ENCODE assay signal across 21 mouse cellular contexts in genomic region chr12:80612113-80612791, GRCm38 (mm10). TPM values are rescaled to one million over a fixed set of nuclear protein-coding genes. Genes with fewer than 3 reads are reported as not detected.
DNase-seq lines count a peak whose midpoint lies in the region; ATAC-seq and TF ChIP-seq lines count a peak whose summit lies in the region.
"Had no signal": no experiment of that assay in that cellular context is flagged by ENCODE, and none has a peak within 500 bp of the region (broad histone marks: within the 10 kb centered on the region; RNA-seq: fewer than 3 reads in every experiment).

No protein-coding gene starts in this region.

- no peaks in the 10 kb centered on the region for H3K27me3 ChIP-seq in hindbrain, embryonic 13.5 days
- H3K27me3 ChIP-seq in hindbrain, embryonic 10.5 days (ENCODE audit: insufficient read depth, poor library complexity, severe bottlenecking), result no peaks in the 10 kb centered on the region
- H3K27me3 ChIP-seq in lung, embryonic 14.5 days (ENCODE audit: insufficient read depth, low read length), result no peaks in the 10 kb centered on the region
- H3K27me3 ChIP-seq in midbrain, embryonic 16.5 days (ENCODE audit: control insufficient read depth, insufficient read depth, low read depth, low read length), result no peaks in the 10 kb centered on the region
- H3K27me3 ChIP-seq: embryonic facial prominence, embryonic 12.5 days; forebrain, embryonic 15.5 days had no signal

- TF ChIP-seq CTCF in lung, embryonic 14.5 days (IDR thresholded peaks at IDR 0.05; ENCODE audit: low read depth), result no peak
- TF ChIP-seq CTCF in brain, embryonic 14.5 days (IDR thresholded peaks at IDR 0.05; ENCODE audit: borderline replicate concordance, extremely low read depth, insufficient read depth, insufficient read length), result no peak

- no peak overlapping the region for H3K9ac ChIP-seq in hindbrain, embryonic 13.5 days
- H3K9ac ChIP-seq in lung, embryonic 14.5 days, result no peak overlapping the region
- no peak overlapping the region for H3K9ac ChIP-seq in midbrain, embryonic 16.5 days (ENCODE audit: low read depth, low read length)
- H3K9ac ChIP-seq: embryonic facial prominence, embryonic 12.5 days; forebrain, embryonic 15.5 days had no signal

- H3K4me1 ChIP-seq in hindbrain, embryonic 13.5 days (replicated peaks), result no peaks in the 10 kb centered on the region
- H3K4me1 ChIP-seq in hindbrain, embryonic 10.5 days (replicated peaks), result peaks cover 10% of the 10 kb centered on the region
- no peaks in the 10 kb centered on the region for H3K4me1 ChIP-seq in lung, embryonic 14.5 days (ENCODE audit: insufficient read depth)
- no peaks in the 10 kb centered on the region for H3K4me1 ChIP-seq in midbrain, embryonic 16.5 days (ENCODE audit: control insufficient read depth, insufficient read depth, low read length)
- H3K4me1 ChIP-seq: embryonic facial prominence, embryonic 12.5 days; forebrain, embryonic 15.5 days had no signal

- H3K27ac ChIP-seq in hindbrain, embryonic 13.5 days, result peak overlapping the region; percentile 19
- no peak overlapping the region for H3K27ac ChIP-seq in hindbrain, embryonic 10.5 days
- peak overlapping the region; percentile 38; the same call in 1 of the 2 replicates for H3K27ac ChIP-seq in lung, embryonic 14.5 days (ENCODE audit: low read depth)
- H3K27ac ChIP-seq in midbrain, embryonic 16.5 days (ENCODE audit: low read length), result 0 out of 2 replicates have a peak overlapping the region, but pooled peaks have one; percentile 12
- H3K27ac ChIP-seq: embryonic facial prominence, embryonic 12.5 days; forebrain, embryonic 15.5 days; heart, adult 2 months had no signal

- TF ChIP-seq POLR2A in brain, embryonic 14.5 days (IDR thresholded peaks at IDR 0.05; ENCODE audit: borderline replicate concordance, extremely low read depth, insufficient read depth, insufficient read length, poor library complexity, severe bottlenecking), result no peak

- no peak overlapping the region for H3K4me2 ChIP-seq in hindbrain, embryonic 13.5 days
- no peak overlapping the region for H3K4me2 ChIP-seq in lung, embryonic 14.5 days
- H3K4me2 ChIP-seq in midbrain, embryonic 16.5 days (ENCODE audit: low read length), result no peak overlapping the region
- H3K4me2 ChIP-seq: embryonic facial prominence, embryonic 12.5 days; forebrain, embryonic 15.5 days; heart, embryonic 11.5 days had no signal

- no peak for DNase-seq in hindbrain, embryonic 10.5 days (ENCODE audit: low spot score)
- peak; percentile 27 for DNase-seq in lung, embryonic 14.5 days
- DNase-seq in lung, postnatal 4 days, result no peak
- DNase-seq in brain, embryonic 14.5 days (ENCODE audit: low read depth), result peak; percentile 50
- no peak for DNase-seq in frontal cortex, postnatal 10 days (ENCODE audit: low spot score in 2 of 2)
- DNase-seq: adrenal gland, adult 8-10 months; adrenal gland, postnatal 36 days; B cell, adult 2 months; cerebellum, adult 11 months; cerebellum, adult 8-10 months; cerebellum, postnatal 14 days; embryo, embryonic 11 days; gastrocnemius, postnatal 10 days; heart, adult 2 months had no signal

- peak; percentile 49; the same call in 1 of the 2 replicates for ATAC-seq in hindbrain, embryonic 13.5 days (ENCODE audit: low FRiP score)
- ATAC-seq in lung, embryonic 14.5 days (ENCODE audit: insufficient read depth), result no peak
- ATAC-seq in midbrain, embryonic 16.5 days, result peak; percentile 66; the same call in 1 of the 2 replicates
- ATAC-seq: CD4-positive, CD25-positive, alpha-beta regulatory T cell, adult 4 months; forebrain, embryonic 15.5 days had no signal

- no peak overlapping the region for H3K4me3 ChIP-seq in hindbrain, embryonic 13.5 days
- H3K4me3 ChIP-seq in hindbrain, embryonic 10.5 days, result no peak overlapping the region
- no peak overlapping the region for H3K4me3 ChIP-seq in lung, embryonic 14.5 days (ENCODE audit: low read depth, low read length)
- H3K4me3 ChIP-seq in midbrain, embryonic 16.5 days (ENCODE audit: low read depth, low read length), result no peak overlapping the region
- H3K4me3 ChIP-seq: embryonic facial prominence, embryonic 12.5 days; forebrain, embryonic 15.5 days; heart, adult 2 months had no signal

- H3K36me3 ChIP-seq in hindbrain, embryonic 13.5 days, result no peaks in the 10 kb centered on the region
- no peaks in the 10 kb centered on the region for H3K36me3 ChIP-seq in hindbrain, embryonic 10.5 days
- H3K36me3 ChIP-seq in lung, embryonic 14.5 days (ENCODE audit: insufficient read depth), result no peaks in the 10 kb centered on the region
- no peaks in the 10 kb centered on the region for H3K36me3 ChIP-seq in midbrain, embryonic 16.5 days (ENCODE audit: control insufficient read depth, insufficient read depth, low read length)
- H3K36me3 ChIP-seq: embryonic facial prominence, embryonic 12.5 days; forebrain, embryonic 15.5 days; G1E had no signal

- no peaks in the 10 kb centered on the region for H3K9me3 ChIP-seq in hindbrain, embryonic 13.5 days
- H3K9me3 ChIP-seq in hindbrain, embryonic 10.5 days, result no peaks in the 10 kb centered on the region
- no peaks in the 10 kb centered on the region for H3K9me3 ChIP-seq in lung, embryonic 14.5 days (ENCODE audit: low read depth, low read length)
- H3K9me3 ChIP-seq in midbrain, embryonic 16.5 days (replicated peaks; ENCODE audit: control insufficient read depth, low read length, poor library complexity, severe bottlenecking), result no peaks in the 10 kb centered on the region
- H3K9me3 ChIP-seq: embryonic facial prominence, embryonic 12.5 days; forebrain, embryonic 15.5 days; G1E had no signal

- 56% methylated on average over 9 of the region's 9 CpGs for WGBS in hindbrain, embryonic 13.5 days
- WGBS in hindbrain, embryonic 10.5 days, result 73% methylated on average over 9 of the region's 9 CpGs
- 46% methylated on average over 9 of the region's 9 CpGs for WGBS in lung, embryonic 14.5 days
- WGBS in midbrain, embryonic 16.5 days, result 55% methylated on average over 9 of the region's 9 CpGs

RNA-seq across cellular contexts. Expression of gene Slc39a9, which starts 31.4 kb away (rescaled TPM):
- polyA plus RNA-seq in hindbrain, embryonic 13.5 days (2015; fragmentation: Nextera tagmentation; extraction: Ambion mirVana), result 23.6 TPM in 2 replicates
- 24.4 and 26.0 TPM in 2 replicates for polyA plus RNA-seq in hindbrain, embryonic 10.5 days (2016; fragmentation: Nextera tagmentation; extraction: Ambion mirVana)
- polyA plus RNA-seq in lung, embryonic 14.5 days (2014; fragmentation: Nextera tagmentation; extraction: Ambion mirVana), result 33.9 and 38.2 TPM in 2 replicates
- polyA plus RNA-seq in brain, embryonic 14.5 days (2012; rRNA removed), result 33.4 and 38.2 TPM in 2 replicates
- polyA plus RNA-seq in midbrain, embryonic 16.5 days (2015; fragmentation: Nextera tagmentation; extraction: Ambion mirVana), result 25.2 and 26.2 TPM in 2 replicates

RNA-seq across cellular contexts. Expression of gene Erh, which starts 31.9 kb away (rescaled TPM):
- 329 and 335 TPM in 2 replicates for polyA plus RNA-seq in hindbrain, embryonic 13.5 days (2015; fragmentation: Nextera tagmentation; extraction: Ambion mirVana)
- 467 and 523 TPM in 2 replicates for polyA plus RNA-seq in hindbrain, embryonic 10.5 days (2016; fragmentation: Nextera tagmentation; extraction: Ambion mirVana)
- 357 and 369 TPM in 2 replicates for polyA plus RNA-seq in lung, embryonic 14.5 days (2014; fragmentation: Nextera tagmentation; extraction: Ambion mirVana)
- 317 and 398 TPM in 2 replicates for polyA plus RNA-seq in brain, embryonic 14.5 days (2012; rRNA removed)
- polyA plus RNA-seq in midbrain, embryonic 16.5 days (2015; fragmentation: Nextera tagmentation; extraction: Ambion mirVana), result 252 and 253 TPM in 2 replicates

Comparison
In these comparisons a context has a peak if more than half of its experiments do, and no peak if none do; other contexts are left out.
1. DNase-seq: peak in lung, embryonic 14.5 days (single experiment) and brain, embryonic 14.5 days (single experiment); none in hindbrain, embryonic 10.5 days (single experiment), lung, postnatal 4 days (0 of 2) and frontal cortex, postnatal 10 days (0 of 2).